Mouse (Mus musculus) testis, adult 10 weeks (tissue): ENCODE data around the gene Rhbg. TPM values are rescaled to one million over a fixed set of nuclear protein-coding genes. Genes with fewer than 3 reads are reported as not detected.

ENCODE experiments used
- polyA plus RNA-seq: library from polyadenylated mRNA; stranded (reverse); fragments of 350-450 nt; fragmentation: Illumina TruSeq; extraction: RNeasy Lipid Tissue Mini Kit (QIAGEN cat#74804); gene quantifications from one replicate; pipeline ENCODE4 v1.2.3, GENCODE M21; 2014; ENCODE audit warnings: low read depth, low replicate concordance

Gene Rhbg
- polyA plus RNA-seq = not detected

DNA sequence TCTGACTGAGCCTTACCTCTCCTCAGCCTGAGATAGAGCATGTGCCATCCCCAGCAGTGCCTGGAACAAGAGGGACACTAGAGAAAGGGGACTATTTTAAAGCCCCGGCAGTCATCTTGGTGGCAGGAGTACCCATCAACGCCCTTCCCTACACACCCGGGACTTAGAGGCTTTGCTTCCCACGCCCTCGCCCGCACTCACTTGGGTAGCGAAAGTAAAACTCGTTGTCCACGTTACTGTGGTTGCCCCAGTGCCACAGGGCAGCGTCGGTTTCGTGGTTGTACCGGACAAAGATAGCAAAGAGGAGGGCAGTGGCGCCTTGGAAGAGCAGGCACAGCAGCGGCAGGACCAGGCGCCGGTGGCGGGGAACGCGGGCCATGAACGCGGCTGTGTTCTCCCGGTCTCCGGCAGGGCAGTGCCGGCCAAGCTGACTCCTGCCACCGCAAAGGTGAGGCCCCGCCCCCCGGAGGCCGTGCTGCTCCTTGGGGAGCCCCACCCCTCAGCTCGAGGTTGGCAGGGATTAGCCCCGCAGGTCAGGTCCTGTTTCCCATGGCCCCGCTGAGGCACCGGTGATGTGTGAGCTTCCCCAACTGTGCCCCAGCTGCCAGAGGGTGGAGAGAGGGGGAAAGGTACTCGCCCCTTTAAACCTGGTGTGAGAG lies at the start of gene Rhbg:
Gene Rhbg, minus strand, starts transcription at position 442 of the 659 bp plus-strand sequence.

GRCm38 (mm10) chr3:88296561-88297318 lies 42.2 kb upstream of the Rhbg start, which contains the start of the genes Tsacc and Cct3:
Gene Tsacc, minus strand, starts transcription at chr3:88296999.
Gene Cct3, plus strand, starts transcription at chr3:88297116.

DNA sequence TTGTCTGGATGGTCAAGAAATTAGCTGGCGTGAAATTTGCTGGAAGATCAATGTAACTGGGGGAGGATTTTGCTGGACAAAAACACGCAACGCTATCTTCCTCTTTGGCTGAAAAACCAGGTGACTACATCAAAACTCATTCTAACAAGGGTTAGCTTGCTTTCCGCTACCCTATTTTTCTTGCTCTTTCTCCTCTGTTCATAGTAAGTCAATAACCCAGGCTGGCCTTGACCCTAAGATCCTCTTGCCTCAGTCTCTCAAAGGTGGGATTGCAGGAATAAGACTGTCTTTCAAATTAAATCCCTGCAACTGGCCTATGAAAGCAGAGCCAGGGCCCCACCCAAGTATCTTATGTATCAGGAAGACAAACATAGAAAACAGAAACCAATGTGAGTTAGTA lies 32.6 kb upstream of the Rhbg start, which contains the start of gene Gm38392:
Gene Gm38392, minus strand, starts transcription at position 101 of the 400 bp plus-strand sequence.

Other genes starting within 250 kb of the Rhbg start
- 1.8 TPM for gene Hapln2, start 227.1 kb downstream of the Rhbg start, polyA plus RNA-seq
- 5.1 TPM for gene Gpatch4, start 211.6 kb downstream of the Rhbg start, polyA plus RNA-seq
- 17.5 TPM for gene Naxe, start 196.2 kb downstream of the Rhbg start, polyA plus RNA-seq
- 9.3 TPM for gene Ttc24, start 176.4 kb downstream of the Rhbg start, polyA plus RNA-seq
- gene Iqgap3, start 172.7 kb downstream of the Rhbg start, polyA plus RNA-seq = 0.36 TPM
- gene Mef2d, start 112.3 kb downstream of the Rhbg start, polyA plus RNA-seq = 2.4 TPM
- 1.2 TPM for gene Gm38392, start 32.5 kb upstream of the Rhbg start, polyA plus RNA-seq
- 355 TPM for gene Tsacc, start 42.3 kb upstream of the Rhbg start, polyA plus RNA-seq
- 308 TPM for gene Cct3, start 42.4 kb upstream of the Rhbg start, polyA plus RNA-seq
- gene Glmp, start 70.3 kb upstream of the Rhbg start, polyA plus RNA-seq = 0.70 TPM
- 0.62 TPM for gene Tmem79, start 81.4 kb upstream of the Rhbg start, polyA plus RNA-seq
- gene Smg5, start 81.6 kb upstream of the Rhbg start, polyA plus RNA-seq = 87.4 TPM
- 0.83 TPM for gene Paqr6, start 109.9 kb upstream of the Rhbg start, polyA plus RNA-seq
- gene Bglap3, start 118.0 kb upstream of the Rhbg start, polyA plus RNA-seq = not detected
- not detected for gene Bglap2, start 124.0 kb upstream of the Rhbg start, polyA plus RNA-seq
- gene Bglap, start 129.8 kb upstream of the Rhbg start, polyA plus RNA-seq = not detected
- gene Pmf1, start 155.6 kb upstream of the Rhbg start, polyA plus RNA-seq = 3.5 TPM
- gene Slc25a44, start 170.4 kb upstream of the Rhbg start, polyA plus RNA-seq = 5.8 TPM
- 17.0 TPM for gene Sema4a, start 206.5 kb upstream of the Rhbg start, polyA plus RNA-seq